ENCODE assay signal across 8 mouse cellular contexts in genomic region chr19:32711761-32712541, GRCm38 (mm10). TPM values are rescaled to one million over a fixed set of nuclear protein-coding genes. Genes with fewer than 3 reads are reported as not detected.
DNase-seq lines count a peak whose midpoint lies in the region; ATAC-seq and TF ChIP-seq lines count a peak whose summit lies in the region.

No protein-coding gene starts in this region.

- peak overlapping the region; percentile 84 for H3K4me2 ChIP-seq in kidney, embryonic 16.5 days (replicated peaks; ENCODE audit: low read depth, low read length)
- H3K4me2 ChIP-seq in myocyte (ENCODE audit: low read depth) = peak overlapping the region; percentile 91

- 0 out of 2 replicates have a peak, but pooled peaks have one; percentile 13 for TF ChIP-seq POLR2A in bone marrow macrophage, adult 2 months (IDR thresholded peaks at IDR 0.05; ENCODE audit: borderline replicate concordance, low read depth, low read length)
- TF ChIP-seq POLR2A in embryonic fibroblast, embryonic 13.5 days (IDR thresholded peaks at IDR 0.05; ENCODE audit: low read depth, low read length) = peak; percentile 96
- peak; percentile 87 for TF ChIP-seq POLR2A in liver, adult 2 months (IDR thresholded peaks at IDR 0.05; ENCODE audit: extremely low read depth, insufficient read depth, low read length)
- TF ChIP-seq POLR2A in myocyte (IDR thresholded peaks at IDR 0.05; ENCODE audit: insufficient read length, low read depth) = peak; percentile 98

- ATAC-seq in kidney, embryonic 16.5 days (ENCODE audit: low FRiP score, low TSS enrichment) = peak; percentile 95

- peak overlapping the region; percentile 92 for H3K4me3 ChIP-seq in bone marrow macrophage, adult 2 months (ENCODE audit: insufficient read depth, low read length)
- peak overlapping the region; percentile 100 for H3K4me3 ChIP-seq in embryonic fibroblast, embryonic 13.5 days (ENCODE audit: insufficient read depth, low read length)
- peak overlapping the region; percentile 89 for H3K4me3 ChIP-seq in heart, embryonic 10.5 days
- H3K4me3 ChIP-seq in kidney, embryonic 16.5 days (ENCODE audit: low read length) = peak overlapping the region; percentile 96
- H3K4me3 ChIP-seq in liver, adult 2 months (ENCODE audit: insufficient read depth, low read depth, low read length) = peak overlapping the region; percentile 95
- H3K4me3 ChIP-seq in myocyte = peak overlapping the region; percentile 85

- peak; percentile 93 for DNase-seq in A20 (ENCODE audit: low read depth, low spot score)
- peak; percentile 95 for DNase-seq in heart, embryonic 10.5 days (ENCODE audit: low spot score)
- DNase-seq in liver, adult 2 months (ENCODE audit: extremely low read depth, low read depth, low spot score) = peak; percentile 71
- peak; percentile 92 for DNase-seq in splenic B cell, adult 2 months (ENCODE audit: low read depth, low spot score)

- H3K27ac ChIP-seq in bone marrow macrophage, adult 2 months (ENCODE audit: insufficient read depth, low read depth, low read length) = peak overlapping the region; percentile 36
- peak overlapping the region; percentile 55 for H3K27ac ChIP-seq in embryonic fibroblast, embryonic 13.5 days (ENCODE audit: insufficient read depth, low read length)
- H3K27ac ChIP-seq in heart, embryonic 10.5 days = peak overlapping the region; percentile 96
- peak overlapping the region; percentile 93 for H3K27ac ChIP-seq in kidney, embryonic 16.5 days (ENCODE audit: low read length)
- H3K27ac ChIP-seq in liver, adult 2 months (replicated peaks; ENCODE audit: insufficient read depth, low read depth, low read length) = peak overlapping the region; percentile 95

- no peaks in the 10 kb centered on the region for H3K9me3 ChIP-seq in heart, embryonic 10.5 days
- no peaks in the 10 kb centered on the region for H3K9me3 ChIP-seq in kidney, embryonic 16.5 days (ENCODE audit: low read length)

- H3K27me3 ChIP-seq in heart, embryonic 10.5 days (ENCODE audit: insufficient read depth, poor library complexity, severe bottlenecking) = no peaks in the 10 kb centered on the region
- no peaks in the 10 kb centered on the region for H3K27me3 ChIP-seq in kidney, embryonic 16.5 days (ENCODE audit: insufficient read depth, low read length)
- no peaks in the 10 kb centered on the region for H3K27me3 ChIP-seq in liver, adult 2 months (ENCODE audit: control insufficient read depth, insufficient read depth, low read length)
- no peaks in the 10 kb centered on the region for H3K27me3 ChIP-seq in myocyte (ENCODE audit: control insufficient read depth, insufficient read depth, insufficient read length)
- no peaks in the 10 kb centered on the region for H3K27me3 ChIP-seq in splenic B cell, adult 2 months (ENCODE audit: control insufficient read depth, insufficient read depth, low read length, poor library complexity, severe bottlenecking)

- H3K79me2 ChIP-seq in liver, adult 2 months (ENCODE audit: control insufficient read depth, insufficient read depth, low read length) = peaks cover 14% of the 10 kb centered on the region; the same call in 1 of the 2 replicates
- peaks cover 45% of the 10 kb centered on the region for H3K79me2 ChIP-seq in myocyte (ENCODE audit: control insufficient read depth, insufficient read depth)

- peaks cover 10% of the 10 kb centered on the region; the same call in 1 of the 2 replicates for H3K4me1 ChIP-seq in bone marrow macrophage, adult 2 months (ENCODE audit: control insufficient read depth, insufficient read depth, low read length)
- no peaks in the 10 kb centered on the region for H3K4me1 ChIP-seq in embryonic fibroblast, embryonic 13.5 days (ENCODE audit: control insufficient read depth, insufficient read depth, low read length)
- H3K4me1 ChIP-seq in heart, embryonic 10.5 days = peaks cover 14% of the 10 kb centered on the region; the same call in 1 of the 2 replicates
- peaks cover 20% of the 10 kb centered on the region for H3K4me1 ChIP-seq in kidney, embryonic 16.5 days (ENCODE audit: insufficient read depth, low read length)
- H3K4me1 ChIP-seq in liver, adult 2 months (ENCODE audit: control insufficient read depth, insufficient read depth, low read length) = peaks cover 10% of the 10 kb centered on the region

- no peak for TF ChIP-seq CTCF in bone marrow macrophage, adult 2 months (IDR thresholded peaks at IDR 0.05; ENCODE audit: low read depth, low read length)
- no peak for TF ChIP-seq CTCF in embryonic fibroblast, embryonic 13.5 days (IDR thresholded peaks at IDR 0.05; ENCODE audit: borderline replicate concordance, insufficient read depth, low read length)
- TF ChIP-seq CTCF in liver, adult 2 months (IDR thresholded peaks at IDR 0.05; ENCODE audit: low read depth, low read length) = no peak

- H3K36me3 ChIP-seq in heart, embryonic 10.5 days = peaks cover 6% of the 10 kb centered on the region; the same call in 1 of the 2 replicates
- no peaks in the 10 kb centered on the region for H3K36me3 ChIP-seq in kidney, embryonic 16.5 days (ENCODE audit: insufficient read depth, low read length)
- no peaks in the 10 kb centered on the region; the same call in 1 of the 2 replicates for H3K36me3 ChIP-seq in liver, adult 2 months (ENCODE audit: control insufficient read depth, insufficient read depth, low read length)
- peaks cover 4% of the 10 kb centered on the region for H3K36me3 ChIP-seq in myocyte (ENCODE audit: control insufficient read depth, insufficient read depth)
- H3K36me3 ChIP-seq in splenic B cell, adult 2 months (ENCODE audit: control insufficient read depth, insufficient read depth, low read length, poor library complexity, severe bottlenecking) = no peaks in the 10 kb centered on the region

- H3ac ChIP-seq in myocyte (ENCODE audit: control insufficient read depth, insufficient read length) = peak overlapping the region; percentile 13

- peak overlapping the region; percentile 95 for H3K9ac ChIP-seq in kidney, embryonic 16.5 days (replicated peaks; ENCODE audit: low read length)
- H3K9ac ChIP-seq in liver, adult 2 months (ENCODE audit: low read depth, low read length) = peak overlapping the region; percentile 97

- WGBS in heart, embryonic 10.5 days = under 1% methylated on average over 63 of the region's 63 CpGs
- under 1% methylated on average over 61 of the region's 63 CpGs for WGBS in kidney, embryonic 16.5 days
- WGBS in liver, adult 2 months = under 1% methylated on average over 63 of the region's 63 CpGs

TF ChIP-seq in myocyte, 11 proteins besides CTCF, POLR2A, EP300 and RAD21:
- TF ChIP-seq TCF3 (IDR thresholded peaks at IDR 0.05; ENCODE audit: insufficient read length, low read depth) = no peak
- TF ChIP-seq E2F4 (IDR thresholded peaks at IDR 0.05; ENCODE audit: insufficient read depth) = no peak
- TF ChIP-seq CEBPB (IDR thresholded peaks at IDR 0.05; ENCODE audit: insufficient read depth, poor library complexity, severe bottlenecking) = no peak
- peak; percentile 99 for TF ChIP-seq POLR2AphosphoS2 (IDR thresholded peaks at IDR 0.05; ENCODE audit: insufficient read length, low read depth)
- no peak for TF ChIP-seq SRF (IDR thresholded peaks at IDR 0.05; ENCODE audit: control insufficient read depth, insufficient read length, low read depth)
- TF ChIP-seq MAX (IDR thresholded peaks at IDR 0.05; ENCODE audit: low read depth) = no peak
- no peak for TF ChIP-seq MYOG (IDR thresholded peaks at IDR 0.05; ENCODE audit: control insufficient read depth in 1 of 3, insufficient read depth in 1 of 3, insufficient read length in 2 of 3, low read depth in 2 of 3)
- no peak for TF ChIP-seq USF1 (IDR thresholded peaks at IDR 0.05; ENCODE audit: low read depth)
- no peak for TF ChIP-seq MYOD1 (IDR thresholded peaks at IDR 0.05; ENCODE audit: control insufficient read depth in 1 of 3, insufficient read length in 2 of 3, low read depth in 2 of 3)
- peak; percentile 19 for TF ChIP-seq REST (IDR thresholded peaks at IDR 0.05; ENCODE audit: insufficient read depth, insufficient read length)
- TF ChIP-seq TCF12 (IDR thresholded peaks at IDR 0.05; ENCODE audit: insufficient read depth, poor library complexity, severe bottlenecking) = no peak

RNA-seq across cellular contexts. Expression of gene Atad1, which starts 27.6 kb away (rescaled TPM):
- polyA plus RNA-seq in bone marrow macrophage, adult 2 months (2012; ENCODE audit: insufficient read depth, insufficient read length, missing spikeins) = 52.2 and 75.6 TPM in 2 replicates
- 87.2 and 97.8 TPM in 2 replicates for polyA plus RNA-seq in embryonic fibroblast, embryonic 13.5 days (2011; ENCODE audit: insufficient read length, low read depth, missing spikeins)
- 63.4 and 68.1 TPM in 2 replicates for polyA plus RNA-seq in heart, embryonic 10.5 days (2016; fragmentation: Nextera tagmentation; extraction: Ambion mirVana)
- 88.0 and 90.3 TPM in 2 replicates for polyA plus RNA-seq in kidney, embryonic 16.5 days (2015; fragmentation: Nextera tagmentation; extraction: Ambion mirVana)
- total RNA-seq in liver, adult 2 months (2014; rRNA removed) = 43.6 and 51.2 TPM in 2 replicates
- polyA plus RNA-seq in liver, adult 2 months (2012; rRNA removed) = 7.1 and 9.0 TPM in 2 replicates
- 14.8 TPM for polyA plus RNA-seq in myocyte (2012; fragmentation: generic; extraction: Trizol)

RNA-seq across cellular contexts. Expression of gene Pten, which starts 45.3 kb away (rescaled TPM):
- 62.7 and 70.4 TPM in 2 replicates for polyA plus RNA-seq in bone marrow macrophage, adult 2 months (2012; ENCODE audit: insufficient read depth, insufficient read length, missing spikeins)
- polyA plus RNA-seq in embryonic fibroblast, embryonic 13.5 days (2011; ENCODE audit: insufficient read length, low read depth, missing spikeins) = 104 and 134 TPM in 2 replicates
- 4.3 and 5.4 TPM in 2 replicates for polyA plus RNA-seq in heart, embryonic 10.5 days (2016; fragmentation: Nextera tagmentation; extraction: Ambion mirVana)
- 6.5 and 7.8 TPM in 2 replicates for polyA plus RNA-seq in kidney, embryonic 16.5 days (2015; fragmentation: Nextera tagmentation; extraction: Ambion mirVana)
- total RNA-seq in liver, adult 2 months (2014; rRNA removed) = 78.4 and 80.9 TPM in 2 replicates
- polyA plus RNA-seq in liver, adult 2 months (2012; rRNA removed) = 12.9 and 17.9 TPM in 2 replicates
- polyA plus RNA-seq in myocyte (2012; fragmentation: generic; extraction: Trizol) = 8.9 TPM

Comparison
In these comparisons a context has a peak if more than half of its experiments do, and no peak if none do; other contexts are left out.
1. Peak in every context shown above with its lines: DNase-seq, ATAC-seq, H3K4me3 ChIP-seq and H3K27ac ChIP-seq.
2. H3K27ac ChIP-seq: peak in every context shown above with its lines; median percentile 96 in heart, embryonic 10.5 days; 95 in liver, adult 2 months; 93 in kidney, embryonic 16.5 days; 55 in embryonic fibroblast, embryonic 13.5 days; 36 in bone marrow macrophage, adult 2 months.
3. POLR2A ChIP-seq: peak in every context shown above with its lines; median percentile 98 in myocyte; 96 in embryonic fibroblast, embryonic 13.5 days; 87 in liver, adult 2 months; 13 in bone marrow macrophage, adult 2 months.